Mouse (Mus musculus) liver, embryonic 14.5 days (tissue): Measurements from ENCODE around the gene Arpp21.

ENCODE experiments used
- CTCF ChIP-seq: IDR thresholded peaks from 2 replicates; pipeline ENCODE4 v1.5.1; 2016; ENCODE audit warnings: antibody characterized with exemption, low read depth, control low read depth
- EP300 ChIP-seq: IDR thresholded peaks from 2 replicates; pipeline ENCODE4 v1.6.1; 2016; ENCODE audit warnings: antibody characterized with exemption, low read depth

- TF ChIP-seq CTCF = no peak
- no peak for TF ChIP-seq EP300
Measured at GRCm38 (mm10) chr9:112189394-112189793, 46.3 kb downstream of the Arpp21 start.
